Mouse (Mus musculus) cortical plate, adult 2 months (tissue): Measurements from ENCODE around the gene Pwp2.

Source experiments
- CTCF ChIP-seq: fragments of 200-500 bp; IDR thresholded peaks from 2 replicates; pipeline ENCODE4 v1.5.1; 2011; ENCODE audit warnings: mild to moderate bottlenecking, control low read depth, low read length; ENCODE audit not compliant: insufficient read depth; ENCODE audit errors: extremely low read depth
- POLR2A ChIP-seq: fragments of 200-500 bp; IDR thresholded peaks from 2 replicates; pipeline ENCODE4 v1.6.1; 2011; ENCODE audit warnings: mild to moderate bottlenecking, low read length, control low read depth; ENCODE audit not compliant: insufficient read depth; ENCODE audit errors: extremely low read depth

GRCm38 (mm10) chr10:78127931-78128330 is 57.0 kb downstream of the Pwp2 start:
- no peak for TF ChIP-seq CTCF
- no peak for TF ChIP-seq POLR2A
